In the genomic region with DNA sequence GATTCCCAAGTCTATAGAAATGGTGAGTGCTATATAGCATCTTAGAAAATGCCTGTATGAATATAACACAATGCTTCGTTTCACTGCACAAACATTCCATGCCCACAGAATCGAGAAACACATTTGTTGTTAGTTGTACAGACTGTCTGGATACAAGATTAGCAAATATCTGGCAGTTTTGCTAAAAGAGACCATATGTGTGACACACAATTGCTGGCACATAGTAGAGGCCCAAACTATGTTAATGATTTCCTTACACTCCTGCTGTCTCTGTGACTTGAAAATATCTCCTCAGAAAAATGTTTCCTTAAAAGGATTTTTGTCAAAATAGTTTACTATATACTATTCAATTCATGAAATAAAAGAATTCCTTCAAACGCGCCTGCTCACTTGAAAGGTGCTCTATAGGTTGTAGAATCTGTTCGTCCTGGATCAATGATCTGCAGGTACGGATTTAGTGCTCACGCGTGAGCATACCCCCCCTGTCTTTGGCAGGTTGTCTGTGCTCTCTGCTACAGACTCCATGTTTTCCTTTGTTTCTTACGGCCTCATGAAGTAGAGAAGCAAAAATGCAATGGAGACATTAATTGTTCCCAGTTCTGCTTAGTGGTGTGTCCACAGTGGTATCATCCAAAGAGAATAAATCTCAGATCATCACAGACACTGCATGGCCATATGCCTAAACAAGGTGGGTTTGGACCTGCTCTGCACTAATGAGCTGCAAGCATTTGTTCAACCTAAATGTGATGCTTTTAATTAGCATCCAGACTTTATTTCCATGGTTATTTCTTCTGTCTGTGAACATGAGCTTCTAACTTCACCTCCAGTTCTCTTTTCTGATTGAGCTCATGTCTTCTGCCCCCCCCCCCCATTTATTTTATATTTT, we compare ENCODE assay signal across 19 mouse cellular contexts.
DNase-seq lines count a peak whose midpoint lies in the region; ATAC-seq lines count a peak whose summit lies in the region.
"Had no signal": no experiment of that assay in that cellular context is flagged by ENCODE, and none has a peak within 500 bp of the region (broad histone marks: within the 10 kb centered on the region; RNA-seq: fewer than 3 reads in every experiment).

No protein-coding gene starts in this region.

- no peaks in the 10 kb centered on the region for H3K9me3 ChIP-seq in embryonic facial prominence, embryonic 14.5 days (ENCODE audit: control insufficient read depth, low read length)
- H3K9me3 ChIP-seq: neural tube, embryonic 15.5 days had no signal

- 64% methylated on average over 9 of the region's 9 CpGs for WGBS in embryonic facial prominence, embryonic 14.5 days

- DNase-seq in frontal cortex, postnatal 25 days (ENCODE audit: low spot score in 2 of 2) = no peak
- DNase-seq in brain, adult 2 months (ENCODE audit: low read depth, low spot score) = peak; percentile 68
- DNase-seq in embryonic facial prominence, embryonic 14.5 days (ENCODE audit: low spot score) = peak; percentile 66
- DNase-seq in layer of hippocampus, adult 9-10 months (ENCODE audit: low spot score) = peak; percentile 50
- DNase-seq in retina, postnatal 1 day = no peak
- DNase-seq: embryo, embryonic 11 days; gastrocnemius, postnatal 36 days; liver; liver, postnatal 0 days; right cerebral cortex, postnatal 14 days; spleen, adult 18-20 months had no signal

- H3K27ac ChIP-seq in embryonic facial prominence, embryonic 14.5 days (replicated peaks; ENCODE audit: low read depth, low read length) = no peak overlapping the region; the same call in 1 of the 2 replicates
- H3K27ac ChIP-seq: kidney, postnatal 0 days; neural tube, embryonic 15.5 days had no signal

- H3K4me1 ChIP-seq in embryonic facial prominence, embryonic 14.5 days (ENCODE audit: control insufficient read depth, insufficient read depth, low read length) = no peaks in the 10 kb centered on the region
- H3K4me1 ChIP-seq: neural tube, embryonic 15.5 days had no signal

- H3K36me3 ChIP-seq in embryonic facial prominence, embryonic 14.5 days (ENCODE audit: control insufficient read depth, insufficient read depth, low read length) = no peaks in the 10 kb centered on the region
- H3K36me3 ChIP-seq: neural tube, embryonic 15.5 days had no signal

- no peak overlapping the region for H3K9ac ChIP-seq in embryonic facial prominence, embryonic 14.5 days (ENCODE audit: low read depth, low read length)
- H3K9ac ChIP-seq: liver, postnatal 0 days; neural tube, embryonic 15.5 days had no signal

- H3K4me2 ChIP-seq in embryonic facial prominence, embryonic 14.5 days (ENCODE audit: low read depth, low read length) = no peak overlapping the region
- H3K4me2 ChIP-seq: neural tube, embryonic 15.5 days had no signal

- no peak overlapping the region for H3K4me3 ChIP-seq in embryonic facial prominence, embryonic 14.5 days (ENCODE audit: low read depth, low read length)
- H3K4me3 ChIP-seq: erythroblast, embryonic 14.5 days; neural tube, embryonic 15.5 days had no signal

- no peaks in the 10 kb centered on the region for H3K27me3 ChIP-seq in embryonic facial prominence, embryonic 14.5 days (replicated peaks; ENCODE audit: control insufficient read depth, insufficient read depth, low read length)
- H3K27me3 ChIP-seq: neural tube, embryonic 15.5 days had no signal

- ATAC-seq in frontal cortex, adult (ENCODE audit: low TSS enrichment) = peak; percentile 73
- ATAC-seq in embryonic facial prominence, embryonic 14.5 days (ENCODE audit: low read depth) = no peak
- no peak for ATAC-seq in megakaryocyte progenitor cell, adult 5-6 weeks (replicated peaks; ENCODE audit: poor library complexity)
- ATAC-seq: hindbrain, embryonic 16.5 days; intestine, postnatal 0 days; liver, postnatal 0 days; midbrain, embryonic 16.5 days had no signal

Comparison
In these comparisons a context has a peak if more than half of its experiments do, and no peak if none do; other contexts are left out.
1. DNase-seq: peak in brain, adult 2 months (single experiment), embryonic facial prominence, embryonic 14.5 days (single experiment) and layer of hippocampus, adult 9-10 months (single experiment); none in frontal cortex, postnatal 25 days (0 of 2) and retina, postnatal 1 day (single experiment).